Mouse (Mus musculus) ES-E14 (cell line): ENCODE data around the gene Pth1r.

Source experiments
- CHD2 ChIP-seq: IDR thresholded peaks from 2 replicates; pipeline ENCODE4 v1.6.1; 2014; ENCODE audit warnings: mild to moderate bottlenecking, low read depth, low read length, inconsistent platforms
- MAFK ChIP-seq: IDR thresholded peaks from 2 replicates; pipeline ENCODE4 v1.6.1; 2014; ENCODE audit warnings: mild to moderate bottlenecking, low read depth, low read length, inconsistent platforms; ENCODE audit not compliant: insufficient read depth
- ZNF384 ChIP-seq: IDR thresholded peaks from 2 replicates; pipeline ENCODE4 v1.6.1; 2012; ENCODE audit warnings: low read depth, low read length, inconsistent platforms

DNA sequence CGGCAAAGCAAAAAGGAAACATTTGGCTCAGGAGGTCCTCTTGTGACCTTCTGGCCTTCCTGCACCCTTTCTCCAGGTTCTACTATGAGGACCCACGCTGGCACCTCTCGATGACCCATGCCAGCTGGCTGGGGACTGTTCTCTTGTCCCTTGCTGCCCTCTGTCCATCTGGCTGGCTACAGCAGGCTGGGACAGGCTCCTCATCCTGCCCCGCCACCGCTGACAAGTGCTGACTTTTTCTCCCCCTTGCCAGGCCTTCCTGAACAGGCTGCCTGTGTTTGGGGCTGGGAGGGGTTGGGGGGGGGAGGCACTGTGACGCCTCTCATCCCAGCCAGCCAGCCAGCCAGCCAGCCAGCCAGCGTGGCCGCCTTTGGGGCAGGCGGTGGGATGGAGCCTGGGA, 10.6 kb downstream of the Pth1r start:
- TF ChIP-seq CHD2 (no peak), MAFK (no peak), ZNF384 (no peak)
